Mouse (Mus musculus) CH12.LX (cell line): ENCODE measurements around the gene Srsf7. TPM values are rescaled to one million over a fixed set of nuclear protein-coding genes. Genes with fewer than 3 reads are reported as not detected.
A peak's percentile ranks its signal among the peaks of the same experiment; 100 is the strongest.

Experiments
- DNase-seq: peaks from one replicate; pipeline ENCODE4 v3.0.0-alpha.2; 2013; ENCODE audit errors: extremely low read depth
- H3K27ac ChIP-seq: 2 replicates; pipeline ENCODE4 v1.5.1; 2012; ENCODE audit warnings: low read depth, mild to moderate bottlenecking, control low read depth, moderate library complexity; ENCODE audit not compliant: insufficient read depth
- H3K27me3 ChIP-seq: replicated peaks from 2 replicates; pipeline ENCODE3; 2012; ENCODE audit warnings: inconsistent platforms
- H3K36me3 ChIP-seq, 2 experiments: replicated peaks in 1 of 2; 2 replicates each; pipeline versions ENCODE3 to v1.6.1; 2012; ENCODE audit warnings: inconsistent platforms in 1 of 2, low read length in 1 of 2, mild to moderate bottlenecking in 1 of 2, mixed read lengths in 1 of 2, moderate library complexity in 1 of 2; ENCODE audit not compliant: control insufficient read depth in 1 of 2, insufficient read depth in 1 of 2
- H3K4me1 ChIP-seq, 2 experiments: 2 replicates each; pipeline ENCODE4 v1.6.1; 2012; ENCODE audit warnings: inconsistent platforms in 1 of 2, moderate library complexity in 1 of 2; ENCODE audit not compliant: insufficient read depth in 2 of 2, control insufficient read depth in 1 of 2
- H3K4me2 ChIP-seq: 2 replicates; pipeline ENCODE4 v1.6.1; 2012; ENCODE audit warnings: low read depth, mild to moderate bottlenecking, control low read depth; ENCODE audit not compliant: poor library complexity, insufficient read depth, severe bottlenecking
- H3K4me3 ChIP-seq, 3 experiments: fragments of 150-350 bp in 1 of 3; sonication (generic) in 1 of 3; replicated peaks in 1 of 3; 2 replicates each; pipeline versions ENCODE3 to v1.5.1; 2011 to 2012; ENCODE audit warnings: low read depth in 2 of 3, low read length in 2 of 3, mild to moderate bottlenecking in 2 of 3, moderate library complexity in 2 of 3, control low read depth in 1 of 3, improper control_type of control experiment in 1 of 3, inconsistent platforms in 1 of 3, mixed read lengths in 1 of 3; ENCODE audit not compliant: poor library complexity in 1 of 3
- H3K79me2 ChIP-seq: replicated peaks from 2 replicates; pipeline ENCODE4 v1.6.1; 2012; ENCODE audit warnings: mild to moderate bottlenecking, moderate library complexity; ENCODE audit not compliant: control insufficient read depth, poor library complexity, insufficient read depth, severe bottlenecking; ENCODE audit errors: extremely low read depth
- H3K9ac ChIP-seq: 2 replicates; pipeline ENCODE4 v1.6.1; 2012; ENCODE audit warnings: low read depth, mild to moderate bottlenecking, control low read depth, moderate library complexity; ENCODE audit not compliant: insufficient read depth
- H3K9me3 ChIP-seq: replicated peaks from 2 replicates; pipeline ENCODE3; 2012; ENCODE audit warnings: low read length, inconsistent platforms, mixed read lengths
- BHLHE40 ChIP-seq: IDR thresholded peaks from 2 replicates; pipeline ENCODE4 v1.6.1; 2011; ENCODE audit warnings: mild to moderate bottlenecking, low read depth, low read length, improper control_type of control experiment
- E2F4 ChIP-seq: IDR thresholded peaks from 2 replicates; pipeline ENCODE4 v1.6.1; 2011; ENCODE audit warnings: low read depth, low read length, improper control_type of control experiment; ENCODE audit not compliant: insufficient replicate concordance
- ELF1 ChIP-seq: IDR thresholded peaks from 2 replicates; pipeline ENCODE4 v1.6.1; 2014; ENCODE audit warnings: low read depth, mild to moderate bottlenecking, inconsistent platforms, low read length, improper control_type of control experiment
- EP300 ChIP-seq: IDR thresholded peaks from 2 replicates; pipeline ENCODE4 v1.6.1; 2011; ENCODE audit warnings: low read length, improper control_type of control experiment
- ETS1 ChIP-seq: conservative IDR thresholded peaks from 2 replicates; pipeline ENCODE4 v1.6.1; 2012; ENCODE audit warnings: low read depth, mild to moderate bottlenecking, inconsistent platforms, low read length, improper control_type of control experiment, moderate library complexity
- GABPA ChIP-seq: IDR thresholded peaks from 2 replicates; pipeline ENCODE4 v1.6.1; 2012; ENCODE audit warnings: low read depth, low read length, improper control_type of control experiment, inconsistent platforms; ENCODE audit not compliant: insufficient replicate concordance
- HCFC1 ChIP-seq: IDR thresholded peaks from 2 replicates; pipeline ENCODE4 v1.6.1; 2012; ENCODE audit warnings: low read depth, mild to moderate bottlenecking, inconsistent platforms, low read length, improper control_type of control experiment
- JUN ChIP-seq: IDR thresholded peaks from 2 replicates; pipeline ENCODE4 v1.6.1; 2011; ENCODE audit warnings: low read depth, mild to moderate bottlenecking, low read length, improper control_type of control experiment, moderate library complexity; ENCODE audit not compliant: insufficient read depth
- JUND ChIP-seq: conservative IDR thresholded peaks from 2 replicates; pipeline ENCODE4 v1.6.1; 2011; ENCODE audit warnings: low read depth, low read length, improper control_type of control experiment
- KAT2A ChIP-seq: IDR thresholded peaks from 2 replicates; pipeline ENCODE4 v1.6.1; 2012; ENCODE audit warnings: low read length, improper control_type of control experiment, inconsistent platforms; ENCODE audit not compliant: insufficient replicate concordance
- MAX ChIP-seq: IDR thresholded peaks from 2 replicates; pipeline ENCODE4 v1.6.1; 2011; ENCODE audit warnings: low read length, improper control_type of control experiment
- MEF2A ChIP-seq: IDR thresholded peaks from 2 replicates; pipeline ENCODE4 v1.6.1; 2014; ENCODE audit warnings: low read depth, mild to moderate bottlenecking, inconsistent platforms, low read length, improper control_type of control experiment, borderline replicate concordance
- NELFE ChIP-seq: IDR thresholded peaks from 2 replicates; pipeline ENCODE4 v1.6.1; 2011; ENCODE audit warnings: low read depth, low read length, improper control_type of control experiment
- NRF1 ChIP-seq: IDR thresholded peaks from 2 replicates; pipeline ENCODE4 v1.6.1; 2014; ENCODE audit warnings: low read depth, mild to moderate bottlenecking, inconsistent platforms, low read length, improper control_type of control experiment, moderate library complexity
- PAX5 ChIP-seq: IDR thresholded peaks from 2 replicates; pipeline ENCODE4 v1.6.1; 2012; ENCODE audit warnings: low read length, inconsistent platforms, mixed read lengths
- POLR2A ChIP-seq: IDR thresholded peaks from 2 replicates; pipeline ENCODE4 v1.6.1; 2011; ENCODE audit warnings: low read depth, mild to moderate bottlenecking, improper control_type of control experiment, low read length
- POLR2AphosphoS2 ChIP-seq: IDR thresholded peaks from 2 replicates; pipeline ENCODE4 v1.6.1; 2011; ENCODE audit warnings: low read depth, low read length, improper control_type of control experiment
- RAD21 ChIP-seq: IDR thresholded peaks from 2 replicates; pipeline ENCODE4 v1.6.1; 2011; ENCODE audit warnings: low read depth, mild to moderate bottlenecking, low read length, improper control_type of control experiment, moderate library complexity
- RCOR1 ChIP-seq: conservative IDR thresholded peaks from 2 replicates; pipeline ENCODE4 v1.6.1; 2012; ENCODE audit warnings: low read depth, mild to moderate bottlenecking, inconsistent platforms, low read length, improper control_type of control experiment
- SIN3A ChIP-seq: IDR thresholded peaks from 2 replicates; pipeline ENCODE4 v1.6.1; 2012; ENCODE audit warnings: low read length, improper control_type of control experiment, inconsistent platforms
- TCF12 ChIP-seq: IDR thresholded peaks from 2 replicates; pipeline ENCODE4 v1.6.1; 2014; ENCODE audit warnings: low read depth, mild to moderate bottlenecking, inconsistent platforms, low read length, improper control_type of control experiment
- UBTF ChIP-seq: IDR thresholded peaks from 2 replicates; pipeline ENCODE4 v1.6.1; 2012; ENCODE audit warnings: low read depth, mild to moderate bottlenecking, inconsistent platforms, low read length, improper control_type of control experiment, moderate library complexity
- USF2 ChIP-seq: conservative IDR thresholded peaks from 2 replicates; pipeline ENCODE4 v1.6.1; 2011; ENCODE audit warnings: low read depth, low read length, improper control_type of control experiment
- ZKSCAN1 ChIP-seq: IDR thresholded peaks from 2 replicates; pipeline ENCODE4 v1.6.1; 2012; ENCODE audit warnings: low read depth, inconsistent platforms, low read length, improper control_type of control experiment, borderline replicate concordance
- ZNF384 ChIP-seq: IDR thresholded peaks from 2 replicates; pipeline ENCODE4 v1.6.1; 2012; ENCODE audit warnings: low read depth, low read length, improper control_type of control experiment, inconsistent platforms
- dilution Hi-C: fragments of 300-500 bp; cut with MboI; formaldehyde crosslinking; loops from 2 replicates; pipeline ENCODE4 v1.14.3; 2020; ENCODE audit warnings: low sequenced_read_pairs; ENCODE audit not compliant: extremely low pct_unique_long_range_greater_than_20kb, extremely low pct_ligation_motif_present
- in situ Hi-C: fragments of 300-500 bp; cut with MboI; formaldehyde crosslinking; loops from 3 replicates; pipeline ENCODE4 v1.14.3; 2019; ENCODE audit warnings: low sequenced_read_pairs, low pct_ligation_motif_present, low pct_unique_long_range_greater_than_20kb, mixed read lengths
- polyA plus RNA-seq: library from polyadenylated mRNA; unstranded; fragments of >175 nt; gene quantifications from 2 replicates; pipeline ENCODE4 v1.2.1, GENCODE M21; 2012; ENCODE audit warnings: low read depth; ENCODE audit not compliant: insufficient read length
- total RNA-seq, 2 experiments: library from RNA; depleted of rRNA; stranded (reverse); fragments of 300-350 nt in 1 of 2; fragments of >200 nt in 1 of 2; gene quantifications; 2 replicates each; pipeline ENCODE4 v1.2.3; 2012 to 2014

Srsf7 gene
- total and polyA plus RNA-seq, 3 experiments, result 268 to 442 (median 383) TPM

GRCm38 (mm10) chr17:80224326-80225116 is 17.4 kb upstream of the Srsf7 start, which contains the start of gene Gemin6 (continued):
- TF ChIP-seq GABPA (peak; percentile 44; the same call in 1 of the 2 replicates), NELFE (peak; percentile 96), SIN3A (peak; percentile 80), BHLHE40 (no peak; the same call in 1 of the 2 replicates), MEF2A (0 out of 2 replicates have a peak, but pooled peaks have one; percentile 18), USF2 (no peak), RCOR1 (no peak), ELF1 (peak; percentile 59), POLR2A (peak; percentile 99), UBTF (no peak)

GRCm38 (mm10) chr17:80223829-80224228 is 16.7 kb upstream of the Srsf7 start:
- TF ChIP-seq MAX (no peak), JUN (no peak), MEF2A (no peak), ZNF384 (0 out of 2 replicates have a peak, but pooled peaks have one; percentile 3)
- peak overlapping the region; percentile 85 for H3K4me2 ChIP-seq
- no peaks in the 10 kb centered on the region for H3K27me3 ChIP-seq
- peak overlapping the region; percentile 99 for H3K9ac ChIP-seq
- no peak for DNase-seq
- H3K27ac ChIP-seq, result no peak overlapping the region; the same call in 1 of the 2 replicates
- H3K79me2 ChIP-seq, result peaks cover 12% of the 10 kb centered on the region
- H3K4me1 ChIP-seq, result peaks cover 5 to 42% of the 10 kb centered on the region in 2 experiments; a peak in 3 of 4 replicates
- peak overlapping the region; percentile 63 to 86 (median 64) for H3K4me3 ChIP-seq
- dilution Hi-C loops, result no loop called here
- peaks cover 9 to 14% of the 10 kb centered on the region in 2 experiments for H3K36me3 ChIP-seq
- H3K9me3 ChIP-seq, result no peaks in the 10 kb centered on the region
- in situ Hi-C loops, result no loop called here

- Histone ChIP-seq H3K27me3 (no peaks in the 10 kb centered on the region), H3K9ac (peak overlapping the region; percentile 39; the same call in 1 of the 2 replicates), H3K27ac (no peak overlapping the region), H3K9me3 (no peaks in the 10 kb centered on the region), H3K4me1 (peaks cover 5 to 32% of the 10 kb centered on the region in 2 experiments; a peak in 3 of 4 replicates), H3K4me2 (peak overlapping the region; percentile 84), H3K4me3 (no peak overlapping the region), H3K79me2 (peaks cover 12% of the 10 kb centered on the region), H3K36me3 (peaks cover 0 to 5% of the 10 kb centered on the region in 2 experiments)
- peak; percentile 84 for DNase-seq
- dilution Hi-C loops (no loop called here), in situ Hi-C loops (no loop called here)
- TF ChIP-seq SIN3A (no peak; the same call in none of the 2 replicates), GABPA (no peak), TCF12 (0 out of 2 replicates have a peak, but pooled peaks have one; percentile 14), ZKSCAN1 (no peak), EP300 (peak; percentile 70), KAT2A (no peak), HCFC1 (peak; percentile 42; the same call in 1 of the 2 replicates), POLR2AphosphoS2 (no peak), JUN (0 out of 2 replicates have a peak, but pooled peaks have one; percentile 4), JUND (peak; percentile 41; the same call in 1 of the 2 replicates), PAX5 (no peak), ETS1 (peak; percentile 41; the same call in 1 of the 2 replicates), E2F4 (no peak), MEF2A (peak; percentile 73; the same call in 1 of the 2 replicates), USF2 (no peak), RAD21 (peak; percentile 42), ZNF384 (peak; percentile 83; the same call in 1 of the 2 replicates), NRF1 (no peak)
Observed at GRCm38 (mm10) chr17:80221890-80222628, 15.0 kb upstream of the Srsf7 start.
